Mouse (Mus musculus): ENCODE results near the gene Nkx1-1. TPM values are rescaled to one million over a fixed set of nuclear protein-coding genes. Genes with fewer than 3 reads are reported as not detected.

Nkx1-1 gene
- polyA plus RNA-seq, 1 experiment from 2014 or later, result 0.74 TPM

Other genes starting within 250 kb of the Nkx1-1 start
- 0.54 and 3.0 TPM in 2 replicates for gene Spon2, start 215.5 kb downstream of the Nkx1-1 start, polyA plus RNA-seq (2014; fragmentation: Nextera tagmentation; extraction: Ambion mirVana)
- 513 and 549 TPM in 2 replicates for gene Ctbp1, start 159.0 kb downstream of the Nkx1-1 start, polyA plus RNA-seq (2014; fragmentation: Nextera tagmentation; extraction: Ambion mirVana)
- gene Maea, start 98.5 kb downstream of the Nkx1-1 start, polyA plus RNA-seq (2014; fragmentation: Nextera tagmentation; extraction: Ambion mirVana), result 117 and 127 TPM in 2 replicates
- gene Uvssa, start 55.4 kb downstream of the Nkx1-1 start, polyA plus RNA-seq (2014; fragmentation: Nextera tagmentation; extraction: Ambion mirVana), result 8.7 and 9.0 TPM in 2 replicates
- gene Fam53a, start 195.7 kb upstream of the Nkx1-1 start, polyA plus RNA-seq (2014; fragmentation: Nextera tagmentation; extraction: Ambion mirVana), result 26.8 and 35.0 TPM in 2 replicates
- gene Gm9903, start 195.9 kb upstream of the Nkx1-1 start, polyA plus RNA-seq (2014; fragmentation: Nextera tagmentation; extraction: Ambion mirVana), result 0.60 and 0.89 TPM in 2 replicates
- gene Slbp, start 218.6 kb upstream of the Nkx1-1 start, polyA plus RNA-seq (2014; fragmentation: Nextera tagmentation; extraction: Ambion mirVana), result 116 and 118 TPM in 2 replicates
- 18.7 and 26.3 TPM in 2 replicates for gene Tacc3, start 224.2 kb upstream of the Nkx1-1 start, polyA plus RNA-seq (2014; fragmentation: Nextera tagmentation; extraction: Ambion mirVana)
- gene Tmem129, start 224.4 kb upstream of the Nkx1-1 start, polyA plus RNA-seq (2014; fragmentation: Nextera tagmentation; extraction: Ambion mirVana), result 27.4 and 27.6 TPM in 2 replicates

Measured in neural tube, embryonic 14.5 days (tissue).